Mouse (Mus musculus) central nervous system, embryonic 11.5 days (tissue): ENCODE data around the gene Vmn2r66. TPM values are rescaled to one million over a fixed set of nuclear protein-coding genes. Genes with fewer than 3 reads are reported as not detected.

ENCODE experiments used
- polyA plus RNA-seq: library from polyadenylated mRNA; depleted of rRNA; stranded (reverse); fragments of >200 nt; gene quantifications from 2 replicates; pipeline ENCODE4 v1.2.3, GENCODE M21; 2012; rRNA removed

Vmn2r66 gene
- polyA plus RNA-seq, result not detected in 2 replicates

GRCm38 (mm10) chr7:85012168-85012567 is at the start of gene Vmn2r66:
Vmn2r66 (minus strand) TSS chr7:85012268.

GRCm38 (mm10) chr7:84964015-84964414 is 48.1 kb downstream of the Vmn2r66 start, which contains the start of gene Vmn2r65:
Vmn2r65 (minus strand) TSS chr7:84964115.

Other genes starting within 250 kb of the Vmn2r66 start
- gene Olfr291, start 158.7 kb downstream of the Vmn2r66 start, polyA plus RNA-seq, result not detected in 2 replicates
- not detected in 2 replicates for gene Vmn2r65, start 48.2 kb downstream of the Vmn2r66 start, polyA plus RNA-seq
- not detected in 2 replicates for gene Vmn2r67, start 143.7 kb upstream of the Vmn2r66 start, polyA plus RNA-seq
- gene Vmn2r68, start 225.5 kb upstream of the Vmn2r66 start, polyA plus RNA-seq, result not detected in 2 replicates